Mouse (Mus musculus): ENCODE data around the gene Fyn. TPM values are rescaled to one million over a fixed set of nuclear protein-coding genes. Genes with fewer than 3 reads are reported as not detected.

Gene Fyn
- total and polyA plus RNA-seq, 3 experiments, result 89.7 to 127 (median 101) TPM

DNA sequence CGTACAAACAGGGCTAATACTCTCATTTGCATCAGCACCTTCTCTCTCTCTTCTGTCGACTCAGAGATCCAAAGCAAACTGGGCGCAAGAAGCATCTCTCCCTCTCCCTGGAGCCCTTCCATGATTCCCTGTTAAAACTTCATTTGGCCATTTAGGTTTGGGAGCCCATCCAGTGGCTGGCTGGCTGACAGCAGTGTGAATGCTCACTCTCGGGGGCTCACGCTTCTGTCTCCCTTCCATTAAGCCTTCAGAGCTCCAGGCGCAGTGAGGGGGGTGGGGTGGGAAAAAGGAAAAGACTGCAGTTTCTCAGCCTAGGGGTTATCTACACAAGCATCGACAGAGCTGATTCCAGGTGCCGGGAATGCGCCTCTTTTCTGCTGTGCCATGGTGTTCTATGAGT lies 136.4 kb downstream of the Fyn start:
- no peak for DNase-seq (ENCODE audit: low spot score)
- H3K4me3 ChIP-seq (ENCODE audit: low read depth, low read length), result no peak overlapping the region
- H3K4me1 ChIP-seq (ENCODE audit: insufficient read depth, low read depth, low read length), result peaks cover 18% of the 10 kb centered on the region
- H3K9me3 ChIP-seq (replicated peaks), result no peaks in the 10 kb centered on the region
- H3K36me3 ChIP-seq (replicated peaks), result peaks cover 78% of the 10 kb centered on the region
- no peaks in the 10 kb centered on the region for H3K27me3 ChIP-seq (ENCODE audit: insufficient read depth, low read length)
- no peak for TF ChIP-seq POLR2AphosphoS5 (IDR thresholded peaks at IDR 0.05; ENCODE audit: insufficient replicate concordance, low read depth, low read length)
- TF ChIP-seq CTCF (IDR thresholded peaks at IDR 0.05; ENCODE audit: low read depth, low read length), result no peak
- no peak for TF ChIP-seq TAL1 (conservative IDR thresholded peaks at IDR 0.05; ENCODE audit: low read depth, low read length)
- no peak for TF ChIP-seq GATA2 (IDR thresholded peaks at IDR 0.05; ENCODE audit: borderline replicate concordance, low read depth, low read length)
- TF ChIP-seq GATA1 (IDR thresholded peaks at IDR 0.05; ENCODE audit: borderline replicate concordance, low read length), result no peak
- no peak for ATAC-seq (ENCODE audit: extremely low read depth, insufficient number of reproducible peaks, low FRiP score, poor library complexity, severe bottlenecking)

DNA sequence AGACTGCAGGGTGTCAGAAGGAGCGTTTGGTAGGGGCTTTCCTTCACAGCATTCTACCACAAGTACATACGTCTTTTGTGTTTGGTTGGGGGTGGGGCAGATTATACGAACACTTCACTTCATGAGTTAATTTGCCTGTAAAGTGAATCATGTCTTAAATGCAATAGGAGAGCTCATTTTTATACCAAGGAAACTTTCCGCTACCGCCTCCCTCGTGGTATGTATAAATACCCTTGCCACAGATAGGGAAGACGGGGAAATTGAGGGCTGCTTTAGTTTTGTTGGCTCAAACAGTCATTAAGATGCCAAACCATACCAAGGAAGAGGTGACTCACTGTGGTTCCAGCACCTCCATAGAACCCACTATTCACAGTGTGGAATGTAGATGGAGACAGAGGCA lies 137.0 kb downstream of the Fyn start:
- TF ChIP-seq GATA2 (IDR thresholded peaks at IDR 0.05; ENCODE audit: borderline replicate concordance, low read depth, low read length) (no peak), TAL1 (conservative IDR thresholded peaks at IDR 0.05; ENCODE audit: low read depth, low read length) (no peak), POLR2AphosphoS5 (IDR thresholded peaks at IDR 0.05; ENCODE audit: insufficient replicate concordance, low read depth, low read length) (no peak), GATA1 (IDR thresholded peaks at IDR 0.05; ENCODE audit: borderline replicate concordance, low read length) (no peak), CTCF (IDR thresholded peaks at IDR 0.05; ENCODE audit: low read depth, low read length) (no peak)
- Histone ChIP-seq H3K36me3 (replicated peaks) (peaks cover 78% of the 10 kb centered on the region), H3K4me3 (ENCODE audit: low read depth, low read length) (no peak overlapping the region), H3K4me1 (ENCODE audit: insufficient read depth, low read depth, low read length) (peaks cover 15% of the 10 kb centered on the region), H3K27me3 (ENCODE audit: insufficient read depth, low read length) (no peaks in the 10 kb centered on the region), H3K9me3 (replicated peaks) (no peaks in the 10 kb centered on the region)
- ATAC-seq (ENCODE audit: extremely low read depth, insufficient number of reproducible peaks, low FRiP score, poor library complexity, severe bottlenecking) (no peak), DNase-seq (ENCODE audit: low spot score) (no peak)

- no peak for ATAC-seq (ENCODE audit: extremely low read depth, insufficient number of reproducible peaks, low FRiP score, poor library complexity, severe bottlenecking)
- no peak overlapping the region for H3K4me3 ChIP-seq (ENCODE audit: low read depth, low read length)
- no peaks in the 10 kb centered on the region for H3K9me3 ChIP-seq (replicated peaks)
- no peaks in the 10 kb centered on the region for H3K27me3 ChIP-seq (ENCODE audit: insufficient read depth, low read length)
- no peak for DNase-seq (ENCODE audit: low spot score)
- TF ChIP-seq CTCF (IDR thresholded peaks at IDR 0.05; ENCODE audit: low read depth, low read length) (no peak), POLR2AphosphoS5 (IDR thresholded peaks at IDR 0.05; ENCODE audit: insufficient replicate concordance, low read depth, low read length) (no peak), GATA1 (IDR thresholded peaks at IDR 0.05; ENCODE audit: borderline replicate concordance, low read length) (no peak), TAL1 (conservative IDR thresholded peaks at IDR 0.05; ENCODE audit: low read depth, low read length) (no peak), GATA2 (IDR thresholded peaks at IDR 0.05; ENCODE audit: borderline replicate concordance, low read depth, low read length) (no peak)
- peaks cover 81% of the 10 kb centered on the region for H3K36me3 ChIP-seq (replicated peaks)
- peaks cover 15% of the 10 kb centered on the region for H3K4me1 ChIP-seq (ENCODE audit: insufficient read depth, low read depth, low read length)
Observed at GRCm38 (mm10) chr10:39506353-39506752, 137.7 kb downstream of the Fyn start.

- H3K9me3 ChIP-seq (replicated peaks), result no peaks in the 10 kb centered on the region
- peaks cover 18% of the 10 kb centered on the region for H3K4me1 ChIP-seq (ENCODE audit: insufficient read depth, low read depth, low read length)
- peaks cover 81% of the 10 kb centered on the region for H3K36me3 ChIP-seq (replicated peaks)
- H3K27me3 ChIP-seq (ENCODE audit: insufficient read depth, low read length), result no peaks in the 10 kb centered on the region
- no peak for ATAC-seq (ENCODE audit: extremely low read depth, insufficient number of reproducible peaks, low FRiP score, poor library complexity, severe bottlenecking)
- no peak overlapping the region for H3K4me3 ChIP-seq (ENCODE audit: low read depth, low read length)
- TF ChIP-seq POLR2AphosphoS5 (IDR thresholded peaks at IDR 0.05; ENCODE audit: insufficient replicate concordance, low read depth, low read length), result no peak
- no peak for TF ChIP-seq CTCF (IDR thresholded peaks at IDR 0.05; ENCODE audit: low read depth, low read length)
- no peak for TF ChIP-seq GATA1 (IDR thresholded peaks at IDR 0.05; ENCODE audit: borderline replicate concordance, low read length)
- no peak for TF ChIP-seq TAL1 (conservative IDR thresholded peaks at IDR 0.05; ENCODE audit: low read depth, low read length)
- TF ChIP-seq GATA2 (IDR thresholded peaks at IDR 0.05; ENCODE audit: borderline replicate concordance, low read depth, low read length), result no peak
- no peak for DNase-seq (ENCODE audit: low spot score)
Observed at GRCm38 (mm10) chr10:39506831-39507230, 138.2 kb downstream of the Fyn start.

- no peak for ATAC-seq (ENCODE audit: extremely low read depth, insufficient number of reproducible peaks, low FRiP score, poor library complexity, severe bottlenecking)
- TF ChIP-seq POLR2AphosphoS5 (IDR thresholded peaks at IDR 0.05; ENCODE audit: insufficient replicate concordance, low read depth, low read length) (no peak), CTCF (IDR thresholded peaks at IDR 0.05; ENCODE audit: low read depth, low read length) (no peak), GATA2 (IDR thresholded peaks at IDR 0.05; ENCODE audit: borderline replicate concordance, low read depth, low read length) (no peak), TAL1 (conservative IDR thresholded peaks at IDR 0.05; ENCODE audit: low read depth, low read length) (no peak), GATA1 (IDR thresholded peaks at IDR 0.05; ENCODE audit: borderline replicate concordance, low read length) (no peak)
- H3K36me3 ChIP-seq (replicated peaks), result peaks cover 85% of the 10 kb centered on the region
Observed at GRCm38 (mm10) chr10:39508801-39509200, 140.1 kb downstream of the Fyn start.

GRCm38 (mm10) chr10:39509937-39510336 lies 141.3 kb downstream of the Fyn start:
- H3K4me3 ChIP-seq (ENCODE audit: low read depth, low read length), result no peak overlapping the region
- no peak for ATAC-seq (ENCODE audit: extremely low read depth, insufficient number of reproducible peaks, low FRiP score, poor library complexity, severe bottlenecking)
- DNase-seq (ENCODE audit: low spot score), result no peak
- H3K4me1 ChIP-seq (ENCODE audit: insufficient read depth, low read depth, low read length), result peaks cover 15% of the 10 kb centered on the region
- H3K9me3 ChIP-seq (replicated peaks), result no peaks in the 10 kb centered on the region
- TF ChIP-seq POLR2AphosphoS5 (IDR thresholded peaks at IDR 0.05; ENCODE audit: insufficient replicate concordance, low read depth, low read length) (no peak), CTCF (IDR thresholded peaks at IDR 0.05; ENCODE audit: low read depth, low read length) (no peak), GATA1 (IDR thresholded peaks at IDR 0.05; ENCODE audit: borderline replicate concordance, low read length) (no peak), GATA2 (IDR thresholded peaks at IDR 0.05; ENCODE audit: borderline replicate concordance, low read depth, low read length) (no peak), TAL1 (conservative IDR thresholded peaks at IDR 0.05; ENCODE audit: low read depth, low read length) (no peak)
- no peaks in the 10 kb centered on the region for H3K27me3 ChIP-seq (ENCODE audit: insufficient read depth, low read length)
- H3K36me3 ChIP-seq (replicated peaks), result peaks cover 92% of the 10 kb centered on the region

More at GRCm38 (mm10) chr10:39508801-39509200, 140.1 kb downstream of the Fyn start:
- no peak for DNase-seq (ENCODE audit: low spot score)
- Histone ChIP-seq H3K27me3 (ENCODE audit: insufficient read depth, low read length) (no peaks in the 10 kb centered on the region), H3K4me3 (ENCODE audit: low read depth, low read length) (no peak overlapping the region), H3K9me3 (replicated peaks) (no peaks in the 10 kb centered on the region), H3K4me1 (ENCODE audit: insufficient read depth, low read depth, low read length) (peaks cover 16% of the 10 kb centered on the region)
